Mouse (Mus musculus) kidney, postnatal 4 days (tissue): ENCODE data around the gene Eef1g.
"Not testable (repeated sequence)": the region's sequence is repeated elsewhere in the genome, so short reads cannot be mapped to it uniquely, and the experiment has no call there.

Experiments
- DNase-seq, 2 experiments: peaks; one replicate each; pipeline ENCODE4 v3.0.0; 2021; ENCODE audit warnings: mixed read lengths in 2 of 2

Gene Eef1g

GRCm38 (mm10) chr19:8945251-8945650, 21.6 kb upstream of the Eef1g start:
- DNase-seq = no peak

- no peak for DNase-seq
These were observed 19.9 kb upstream of the Eef1g start for GRCm38 (mm10) chr19:8946929-8947328.

DNA sequence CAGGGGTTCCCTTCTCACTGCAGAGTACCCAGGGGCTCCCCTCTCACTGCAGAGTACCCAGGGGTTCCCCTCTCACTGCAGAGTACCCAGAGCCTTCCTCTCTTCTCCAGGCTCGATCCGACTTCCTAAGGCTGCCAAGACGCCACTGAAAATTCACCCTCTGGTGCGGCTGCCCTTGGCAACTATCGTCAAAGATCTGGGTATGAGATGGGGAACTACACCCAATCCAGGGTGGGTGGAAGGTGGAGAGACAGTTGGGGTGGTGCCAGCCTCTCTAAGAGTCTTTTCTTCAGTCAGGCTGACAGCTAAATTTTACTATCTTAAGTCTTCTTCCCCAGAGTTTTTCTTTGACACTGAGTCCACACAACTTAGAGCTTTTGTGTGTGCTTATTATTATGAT, 16.7 kb upstream of the Eef1g start:
- DNase-seq = no peak

GRCm38 (mm10) chr19:8952241-8952640, 14.6 kb upstream of the Eef1g start:
- DNase-seq = no peak

- peak; percentile 89 to 92 for DNase-seq
These were observed 13.5 kb upstream of the Eef1g start, which contains the start of gene Tut1 for GRCm38 (mm10) chr19:8953135-8954039. Gene Tut1 (plus strand): TSS chr19:8953847.

DNA sequence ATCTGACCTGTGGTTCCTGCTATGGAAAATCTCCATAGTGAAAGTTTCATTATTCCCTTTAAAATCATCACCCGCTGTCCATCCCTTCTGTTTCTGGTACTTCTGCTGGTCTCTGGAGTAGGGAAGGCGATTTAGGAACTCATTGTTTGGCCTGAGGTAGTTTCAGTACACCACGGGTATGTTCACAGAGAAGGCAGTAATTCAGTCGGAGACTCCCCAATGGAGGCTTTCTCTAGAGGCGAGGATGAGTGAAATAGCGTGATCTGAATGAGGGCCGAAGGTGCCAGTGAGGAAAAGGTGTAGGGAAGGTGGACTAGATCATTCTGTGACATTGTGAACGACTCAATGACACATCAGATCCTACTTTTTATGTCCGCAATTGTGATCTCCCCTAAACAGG, 12.7 kb upstream of the Eef1g start:
- no peak for DNase-seq

DNA sequence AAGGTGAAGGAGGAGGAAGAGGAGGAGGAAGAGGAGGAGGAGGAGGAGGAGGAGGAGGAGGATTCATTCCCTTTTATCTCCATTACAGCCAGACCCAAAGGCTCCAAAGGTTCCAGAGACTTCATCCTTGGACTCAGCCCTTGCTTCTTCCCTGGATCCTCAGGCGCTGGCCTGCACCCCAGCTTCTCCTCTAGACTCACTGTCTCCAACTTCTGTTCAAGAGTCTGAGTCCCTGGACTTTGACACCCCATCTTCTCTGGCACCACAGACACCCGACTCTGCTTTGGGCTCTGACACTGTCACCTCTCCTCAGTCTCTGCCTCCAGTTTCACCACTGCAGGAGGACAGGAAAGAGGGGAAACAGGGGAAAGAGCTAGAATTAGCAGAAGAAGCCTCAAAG, 4.6 kb upstream of the Eef1g start:
- DNase-seq = no peak

- DNase-seq = no peak
These were observed 1.8 kb upstream of the Eef1g start for GRCm38 (mm10) chr19:8965075-8965474.

DNA sequence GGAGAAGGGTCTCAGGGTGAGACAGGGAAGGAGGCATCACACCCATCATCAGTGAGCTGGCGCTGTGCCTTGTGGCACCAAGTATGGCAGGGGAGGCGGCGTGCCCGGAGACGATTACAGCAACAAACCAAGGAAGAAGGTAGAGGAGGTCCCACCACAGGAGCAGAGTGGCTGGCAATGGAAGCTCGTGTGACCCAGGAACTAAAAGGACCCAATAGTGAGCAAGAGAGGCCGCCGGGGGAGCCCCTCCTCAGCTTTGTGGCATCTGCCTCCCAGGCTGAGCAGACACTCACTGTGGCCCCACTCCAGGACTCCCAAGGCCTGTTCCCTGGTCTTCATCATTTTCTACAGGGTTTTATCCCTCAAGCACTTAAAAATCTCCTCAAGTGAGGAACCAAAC, 1.1 kb upstream of the Eef1g start:
- DNase-seq = peak; percentile 35 to 40

GRCm38 (mm10) chr19:8966198-8966589, 647 bp upstream of the Eef1g start:
- DNase-seq = no peak

DNA sequence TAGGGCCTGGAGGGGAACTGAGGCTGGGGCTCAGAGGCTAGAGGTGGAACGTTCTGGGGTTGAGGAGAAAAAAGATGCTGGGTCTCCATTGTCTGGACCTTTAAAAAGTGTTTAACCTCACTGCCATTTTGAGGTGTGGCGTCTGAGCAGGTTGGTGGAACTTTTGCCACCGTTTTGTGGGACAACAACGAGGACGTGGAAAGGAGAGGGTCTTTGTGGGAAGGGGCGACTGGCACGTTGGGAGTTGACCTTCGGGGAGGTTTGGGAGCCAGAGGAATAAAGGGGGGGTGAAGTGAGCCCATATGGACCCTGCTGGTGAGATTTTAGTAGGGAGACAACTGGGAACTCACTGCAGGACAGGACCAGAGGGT, 517 bp downstream of the Eef1g start:
- DNase-seq = no peak

DNA sequence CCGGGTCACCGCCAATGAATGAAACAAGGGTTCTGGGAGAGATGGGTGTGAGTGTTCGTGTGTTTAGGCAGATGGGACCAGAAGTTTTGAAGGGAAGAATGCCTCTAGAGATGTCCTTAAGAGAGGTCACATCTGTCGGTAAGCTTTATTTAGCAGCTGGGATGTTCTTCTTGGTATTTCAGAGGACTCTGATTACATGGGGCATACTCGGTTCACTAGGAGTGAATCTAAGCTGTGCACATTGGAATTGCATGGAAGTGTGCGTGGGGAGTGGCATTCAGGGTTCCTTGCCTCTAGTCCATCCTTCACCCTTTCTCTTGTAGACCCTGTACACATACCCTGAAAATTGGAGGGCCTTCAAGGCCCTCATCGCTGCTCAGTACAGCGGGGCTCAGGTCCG, 1.1 kb downstream of the Eef1g start:
- DNase-seq = no peak

- DNase-seq = not testable (repeated sequence)
These were observed 5.7 kb downstream of the Eef1g start for GRCm38 (mm10) chr19:8972491-8972890.

GRCm38 (mm10) chr19:8974638-8975037, 7.8 kb downstream of the Eef1g start:
- no peak for DNase-seq

GRCm38 (mm10) chr19:8975491-8975890, 8.7 kb downstream of the Eef1g start:
- no peak for DNase-seq

- DNase-seq = peak; percentile 65 to 74
These were observed 9.7 kb downstream of the Eef1g start for GRCm38 (mm10) chr19:8976535-8976934.

GRCm38 (mm10) chr19:8980771-8981170, 13.9 kb downstream of the Eef1g start:
- DNase-seq = no peak

GRCm38 (mm10) chr19:8981450-8982168, 14.8 kb downstream of the Eef1g start:
- DNase-seq = no peak

DNA sequence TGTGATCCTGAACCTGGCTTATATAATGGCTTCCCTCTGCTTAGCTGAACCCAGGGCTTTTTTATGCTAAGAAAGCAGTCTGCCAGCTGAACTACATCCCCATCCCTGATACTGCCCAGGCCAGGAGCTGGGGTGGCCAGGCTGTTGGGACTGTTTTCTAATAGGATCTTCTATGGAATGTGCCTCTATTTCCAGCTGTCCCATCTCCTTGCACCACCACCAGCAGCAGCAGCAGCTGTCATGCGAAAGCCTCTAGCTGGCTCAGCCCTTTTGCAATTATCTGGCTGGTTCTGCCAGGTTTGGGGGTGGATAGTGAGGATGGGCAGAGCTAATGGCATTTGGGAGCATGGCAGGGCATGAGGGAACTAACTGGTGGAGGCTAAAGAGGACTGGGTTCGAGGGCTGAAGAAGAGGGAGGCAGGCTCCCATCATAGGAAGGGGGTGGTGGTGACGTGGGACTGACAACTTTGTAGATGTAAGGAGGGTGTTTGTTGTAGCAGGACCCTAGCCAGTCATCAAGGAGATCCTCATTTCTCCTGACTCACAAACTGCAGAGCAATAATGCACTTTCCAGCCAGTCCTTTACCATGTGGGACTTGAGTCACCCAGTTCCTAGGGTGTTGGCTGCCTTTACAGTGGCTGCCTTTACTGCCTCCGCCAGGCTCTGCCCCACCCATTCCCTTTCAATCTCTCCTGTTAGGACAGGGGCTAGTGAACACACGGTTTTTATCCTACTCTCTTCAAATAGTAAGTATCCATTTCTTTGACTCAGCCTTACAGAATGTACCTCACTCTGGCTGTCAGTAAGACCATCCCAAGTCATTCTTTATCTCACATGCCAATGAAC, 15.7 kb downstream of the Eef1g start:
- no peak for DNase-seq

DNA sequence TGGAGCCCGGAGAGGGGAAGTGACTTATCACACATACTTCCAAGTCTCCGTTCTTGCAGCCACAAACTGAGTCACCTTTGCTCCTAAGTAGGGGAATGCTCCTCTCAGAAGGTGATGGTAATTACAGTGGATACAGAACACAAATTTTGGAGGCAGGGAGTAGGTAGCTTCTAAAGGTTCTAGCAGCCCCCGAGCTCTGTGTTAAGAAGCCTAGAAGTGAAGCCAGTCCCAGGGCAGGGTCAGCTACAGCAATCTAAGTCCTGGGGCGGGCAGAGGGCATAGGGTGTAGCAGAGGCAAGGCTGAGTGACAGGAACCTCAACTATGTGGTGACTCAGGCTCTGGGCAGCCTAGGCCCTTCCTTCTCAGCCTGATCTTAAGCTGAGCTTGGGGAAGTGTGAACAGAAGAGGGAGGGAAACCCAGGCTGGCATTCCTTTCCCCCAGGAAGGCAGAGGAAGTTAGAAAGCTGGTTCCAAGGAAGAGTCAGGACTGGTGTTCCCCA, 16.4 kb downstream of the Eef1g start:
- DNase-seq = no peak

DNA sequence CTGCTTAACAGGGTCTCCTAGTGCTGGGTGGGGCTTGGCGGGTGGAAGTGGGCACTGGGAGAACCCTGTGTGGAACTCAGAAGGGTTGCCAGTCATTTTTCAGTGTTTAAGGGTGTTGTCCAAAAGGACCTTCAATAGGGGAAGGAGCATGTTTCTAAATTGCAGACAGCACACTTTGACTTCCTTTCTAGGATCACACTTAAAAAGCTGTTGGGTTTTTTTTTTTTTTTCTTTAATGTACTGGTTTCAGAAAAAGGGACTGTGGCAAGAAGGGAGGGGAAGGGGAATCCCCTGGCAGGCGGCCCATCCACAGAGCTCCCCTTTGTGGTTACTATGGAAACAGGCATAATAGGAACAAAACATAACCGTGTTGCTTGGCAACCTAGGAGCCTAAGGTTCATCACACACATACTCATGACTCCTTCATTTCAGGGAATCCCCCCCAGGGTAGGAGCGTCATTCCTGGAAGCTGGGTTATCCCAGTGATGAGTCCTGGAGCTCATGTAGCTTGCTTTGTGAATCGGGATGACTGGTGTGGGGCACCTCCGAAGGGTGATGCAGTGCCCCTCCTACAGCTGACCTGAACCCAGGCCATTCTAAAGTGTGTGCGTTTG, 17.5 kb downstream of the Eef1g start:
- DNase-seq = peak; percentile 68 to 78

- no peak for DNase-seq
These were observed 19.1 kb downstream of the Eef1g start for GRCm38 (mm10) chr19:8985891-8986290.

- no peak for DNase-seq
These were observed 21.0 kb downstream of the Eef1g start for GRCm38 (mm10) chr19:8987816-8988215.
